Mouse (Mus musculus) duodenum, adult 2 months (tissue): ENCODE data around the gene Hccs. TPM values are rescaled to one million over a fixed set of nuclear protein-coding genes. Genes with fewer than 3 reads are reported as not detected.

Experiments used
- polyA plus RNA-seq: library from polyadenylated mRNA; depleted of rRNA; stranded (reverse); fragments of >200 nt; gene quantifications from 2 replicates; pipeline ENCODE4 v1.2.3, GENCODE M21; 2012; ENCODE audit warnings: low replicate concordance; rRNA removed

Gene Hccs
- 8.3 and 12.6 TPM in 2 replicates for polyA plus RNA-seq

GRCm38 (mm10) chrX:169319945-169320667 lies at the start of gene Hccs:
Gene Hccs (minus strand): TSS chrX:169320372.

Other genes with a start within 250 kb of the Hccs start
- gene Amelx, start 133.2 kb downstream of the Hccs start, polyA plus RNA-seq: not detected in 2 replicates